ENCODE assay signal across 22 mouse cellular contexts in the genomic region with DNA sequence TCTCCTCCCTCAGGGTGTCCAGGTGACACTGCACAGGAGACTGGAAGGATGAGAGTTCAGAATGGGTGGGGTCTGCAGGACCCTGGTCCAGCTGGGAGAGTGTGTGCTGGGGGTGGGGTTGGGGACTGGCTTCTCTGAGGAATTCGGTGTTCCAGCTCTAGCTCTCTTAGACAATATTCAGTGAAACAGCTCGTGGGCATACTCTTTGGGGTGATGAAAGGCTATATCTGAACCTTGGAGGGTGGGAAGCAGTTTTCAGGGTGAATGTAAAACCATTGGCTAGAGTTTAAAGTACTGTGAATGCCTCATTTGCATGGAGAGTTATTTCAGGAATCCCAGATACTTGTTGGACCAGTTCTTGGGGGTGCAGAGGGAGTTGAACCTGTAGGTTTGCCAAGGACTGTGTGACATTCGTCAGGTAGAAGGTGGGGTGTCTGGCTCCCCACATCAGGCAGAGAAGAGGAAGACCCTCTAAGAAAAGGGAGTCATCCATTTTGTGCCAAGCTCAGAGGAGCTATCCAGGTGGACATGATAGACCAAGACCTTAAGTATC. TPM values are rescaled to one million over a fixed set of nuclear protein-coding genes. Genes with fewer than 3 reads are reported as not detected.
"Had no signal": no experiment of that assay in that cellular context is flagged by ENCODE, and none has a peak within 500 bp of the region (broad histone marks: within the 10 kb centered on the region; RNA-seq: fewer than 3 reads in every experiment).

No protein-coding gene starts in this region.

- H3K9me3 ChIP-seq: limb, embryonic 10.5 days; liver, embryonic 15.5 days; midbrain, embryonic 15.5 days; neural tube, embryonic 13.5 days had no signal

- H3K36me3 ChIP-seq: limb, embryonic 10.5 days; liver, embryonic 15.5 days; midbrain, embryonic 15.5 days; neural tube, embryonic 13.5 days had no signal

- ATAC-seq: inflammation-experienced regulatory T-cells, adult 6 months; midbrain, embryonic 15.5 days had no signal

- H3K4me2 ChIP-seq: liver, embryonic 11.5 days; liver, embryonic 15.5 days; midbrain, embryonic 11.5 days; midbrain, embryonic 15.5 days; neural tube, embryonic 13.5 days had no signal

- H3K27me3 ChIP-seq: liver, embryonic 15.5 days; megakaryocyte, embryonic 14.5 days; midbrain, embryonic 15.5 days; neural tube, embryonic 13.5 days had no signal

- H3K27ac ChIP-seq: left cerebral cortex, adult 2 months; limb, embryonic 10.5 days; liver, embryonic 15.5 days; macrophage; midbrain, embryonic 15.5 days; neural tube, embryonic 13.5 days had no signal

- H3K4me3 ChIP-seq: left cerebral cortex, adult 2 months; limb, embryonic 10.5 days; liver, embryonic 15.5 days; megakaryocyte, embryonic 14.5 days; midbrain, embryonic 15.5 days; neural tube, embryonic 13.5 days had no signal

- H3K9ac ChIP-seq: liver, embryonic 15.5 days; midbrain, embryonic 15.5 days; neural tube, embryonic 13.5 days had no signal

- DNase-seq: lung, adult 2 months; lung, postnatal 10 days; right cerebral cortex, adult 18-20 months; right cerebral cortex, postnatal 25 days; thymus, adult 2 months; thymus, postnatal 25 days had no signal

- H3K4me1 ChIP-seq: liver, embryonic 15.5 days; megakaryocyte, embryonic 14.5 days had no signal

RNA-seq across cellular contexts. Expression of a gene that starts 1.5 kb away (rescaled TPM):
- polyA plus RNA-seq: inflammation-experienced regulatory T-cells, adult 6 months; intestine, postnatal 0 days; large intestine, adult 2 months; limb, embryonic 10.5 days; limb, embryonic 14.5 days; liver, embryonic 11.5 days; liver, embryonic 15.5 days; lung, adult 2 months; macrophage; midbrain, embryonic 11.5 days; midbrain, embryonic 15.5 days; neural tube, embryonic 13.5 days; small intestine, adult 2 months; testis, adult 2 months; thymus, adult 2 months; urinary bladder, adult 2 months had no signal

RNA-seq across cellular contexts. Expression of a gene that starts 25.9 kb away (rescaled TPM):
- polyA plus RNA-seq: inflammation-experienced regulatory T-cells, adult 6 months had no signal
